Mouse (Mus musculus) adrenal gland, postnatal 10 days (tissue): ENCODE data around the gene Arpc5l. TPM values are rescaled to one million over a fixed set of nuclear protein-coding genes. Genes with fewer than 3 reads are reported as not detected.

Experiments used
- DNase-seq: peaks from one replicate; pipeline ENCODE4 v3.0.0; 2021; ENCODE audit warnings: mixed read lengths
- long read RNA-seq, 2 experiments: library from polyadenylated mRNA; stranded (forward); transcript quantifications; one replicate each; pipeline ENCODE4 v2.0.0; 2021
- total RNA-seq, 2 experiments: library from RNA; stranded (reverse); gene quantifications; 2 replicates each; pipeline ENCODE4 v1.2.3; 2021

Arpc5l gene
- 10 to 100 TPM; 59.7 to 61.2 TPM for total RNA-seq
- long read RNA-seq, experiment 1, full-length matches to known transcripts: 13 of 36 reads
- long read RNA-seq, experiment 1, partial matches to known transcripts: 10 of 36 reads
- long read RNA-seq, experiment 1, other reads (novel, unspliced or antisense): 13 of 36 reads
- long read RNA-seq, experiment 2, transcript Arpc5l-201 (4 exons, 752 nt): major isoform, 5 of 18 reads
- long read RNA-seq, experiment 2, partial matches to known transcripts: 4 of 18 reads
- long read RNA-seq, experiment 2, other reads (novel, unspliced or antisense): 8 of 18 reads

GRCm38 (mm10) chr2:39004880-39005435 lies at the start of gene Arpc5l:
Gene Arpc5l (plus strand): TSS chr2:39005348.
- peak; percentile 95 for DNase-seq

- no peak for DNase-seq
Observed at GRCm38 (mm10) chr2:38956062-38956461, 49.1 kb upstream of the Arpc5l start.

- DNase-seq: no peak
Observed at GRCm38 (mm10) chr2:38957671-38958223, 47.4 kb upstream of the Arpc5l start.

GRCm38 (mm10) chr2:38964198-38964597 lies 41.0 kb upstream of the Arpc5l start:
- DNase-seq: no peak

- no peak for DNase-seq
Observed at GRCm38 (mm10) chr2:38969650-38970049, 35.5 kb upstream of the Arpc5l start.

GRCm38 (mm10) chr2:38970057-38970456 lies 35.1 kb upstream of the Arpc5l start:
- DNase-seq: no peak

- DNase-seq: no peak
Observed at GRCm38 (mm10) chr2:38973223-38973622, 31.9 kb upstream of the Arpc5l start.

GRCm38 (mm10) chr2:38973701-38974100 lies 31.4 kb upstream of the Arpc5l start:
- peak; percentile 68 for DNase-seq

GRCm38 (mm10) chr2:38974171-38974570 lies 31.0 kb upstream of the Arpc5l start:
- no peak for DNase-seq

GRCm38 (mm10) chr2:38975181-38975580 lies 30.0 kb upstream of the Arpc5l start:
- DNase-seq: no peak

GRCm38 (mm10) chr2:38975941-38976805 lies 29.0 kb upstream of the Arpc5l start:
- DNase-seq: no peak

GRCm38 (mm10) chr2:38977837-38978236 lies 27.3 kb upstream of the Arpc5l start:
- peak; percentile 13 for DNase-seq

- no peak for DNase-seq
Observed at GRCm38 (mm10) chr2:38983456-38983855, 21.7 kb upstream of the Arpc5l start.

- DNase-seq: peak; percentile 72
Observed at GRCm38 (mm10) chr2:38986580-38986979, 18.6 kb upstream of the Arpc5l start.

- DNase-seq: no peak
Observed at GRCm38 (mm10) chr2:38987371-38987770, 17.8 kb upstream of the Arpc5l start.

- DNase-seq: peak; percentile 67
Observed at GRCm38 (mm10) chr2:38987803-38988510, 17.2 kb upstream of the Arpc5l start.

- no peak for DNase-seq
Observed at GRCm38 (mm10) chr2:38988929-38989328, 16.2 kb upstream of the Arpc5l start.

- no peak for DNase-seq
Observed at GRCm38 (mm10) chr2:38992004-38992403, 13.1 kb upstream of the Arpc5l start.

- peak; percentile 83 for DNase-seq
Observed at GRCm38 (mm10) chr2:38992452-38992851, 12.7 kb upstream of the Arpc5l start.

- peak; percentile 93 for DNase-seq
Observed at GRCm38 (mm10) chr2:38997386-38998374, 7.5 kb upstream of the Arpc5l start, which contains the start of gene Wdr38. Gene Wdr38 (plus strand): TSS chr2:38997476.

GRCm38 (mm10) chr2:38999381-38999780 lies 5.8 kb upstream of the Arpc5l start:
- no peak for DNase-seq
